Mouse (Mus musculus): ENCODE data around the gene Sfi1.
"Not testable (repeated sequence)": the region's sequence is repeated elsewhere in the genome, so short reads cannot be mapped to it uniquely, and the experiment has no call there.

DNA sequence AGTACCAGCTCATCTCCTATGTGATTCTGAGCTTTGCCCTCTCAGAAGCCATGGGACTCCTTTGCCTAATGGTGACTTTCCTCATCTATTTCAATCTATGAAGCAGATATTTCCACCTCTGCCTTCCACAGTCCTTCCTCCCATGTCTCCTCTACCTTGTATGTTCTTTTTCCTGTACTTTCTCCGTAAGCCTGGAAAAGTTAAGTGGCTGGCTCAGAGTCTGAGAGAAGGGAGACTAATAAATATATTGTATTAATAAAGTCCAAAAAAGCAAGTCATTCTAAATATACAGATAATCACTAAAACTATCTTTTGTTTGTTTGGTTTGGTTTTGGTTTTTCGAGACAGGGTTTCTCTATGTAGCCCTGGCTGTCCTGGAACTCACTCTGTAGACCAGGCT lies 30.1 kb downstream of the Sfi1 start:
- TF ChIP-seq POLR2A, CTCF (IDR thresholded peaks at IDR 0.05; ENCODE audit: insufficient read depth, low read depth, low read length): not testable (repeated sequence)

Measured in olfactory bulb, adult 2 months (tissue).